Mouse (Mus musculus) ES-E14 (cell line): ENCODE measurements around the gene Dse.

Experiments used
- CHD2 ChIP-seq: IDR thresholded peaks from 2 replicates; pipeline ENCODE4 v1.6.1; 2014; ENCODE audit warnings: mild to moderate bottlenecking, low read depth, low read length, inconsistent platforms
- HCFC1 ChIP-seq: IDR thresholded peaks from 2 replicates; pipeline ENCODE4 v1.6.1; 2012; ENCODE audit warnings: low read length, inconsistent platforms, borderline replicate concordance; ENCODE audit not compliant: insufficient read depth
- MAFK ChIP-seq: IDR thresholded peaks from 2 replicates; pipeline ENCODE4 v1.6.1; 2014; ENCODE audit warnings: mild to moderate bottlenecking, low read depth, low read length, inconsistent platforms; ENCODE audit not compliant: insufficient read depth
- ZC3H11A ChIP-seq: IDR thresholded peaks from 2 replicates; pipeline ENCODE4 v1.6.1; 2012; ENCODE audit warnings: low read depth, mild to moderate bottlenecking, inconsistent platforms, low read length, borderline replicate concordance
- ZNF384 ChIP-seq: IDR thresholded peaks from 2 replicates; pipeline ENCODE4 v1.6.1; 2012; ENCODE audit warnings: low read depth, low read length, inconsistent platforms

DNA sequence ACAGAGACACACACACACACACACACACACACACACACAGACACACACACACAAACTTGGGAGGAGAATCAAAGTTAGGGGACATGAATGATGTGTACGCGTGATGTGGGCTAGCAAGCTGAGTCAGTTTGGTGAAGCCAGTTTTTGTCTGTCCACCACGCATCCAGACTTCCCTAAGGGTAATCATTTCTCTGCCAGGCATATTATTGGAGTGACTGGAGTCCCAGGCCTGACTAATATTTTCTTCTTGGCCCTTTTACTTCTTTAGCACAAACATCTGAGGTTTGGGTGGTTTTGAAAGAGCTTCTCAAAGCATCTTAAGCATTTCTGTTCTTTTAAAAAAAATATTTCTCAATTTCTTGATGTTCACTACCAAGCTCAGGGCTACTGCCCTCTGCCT is 10.7 kb upstream of the Dse start:
- TF ChIP-seq HCFC1 (no peak), CHD2 (no peak), ZC3H11A (no peak), MAFK (no peak), ZNF384 (no peak)
